21 mouse cellular contexts compared by ENCODE assay signal in the genomic region with DNA sequence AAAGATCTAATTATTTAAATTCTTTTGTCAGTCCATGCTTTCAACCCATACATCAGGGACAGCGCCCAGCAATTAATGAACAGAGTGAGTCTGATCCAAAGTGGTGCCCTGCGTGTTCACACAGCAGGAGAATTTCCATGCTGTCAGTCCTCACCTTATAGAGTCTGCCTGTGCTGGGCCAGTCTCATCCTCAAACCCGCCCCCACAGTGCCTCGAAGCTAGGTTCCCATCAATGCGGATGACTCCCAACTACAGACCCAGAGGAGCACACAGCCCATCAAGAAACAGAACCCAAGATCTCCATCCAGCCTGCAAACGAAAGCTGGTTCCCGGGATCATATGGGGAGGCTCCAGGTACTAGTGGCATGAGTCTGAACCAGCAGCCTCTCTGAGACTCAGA.
DNase-seq lines count a peak whose midpoint lies in the region; ATAC-seq and TF ChIP-seq lines count a peak whose summit lies in the region.
"Had no signal": no experiment of that assay in that cellular context is flagged by ENCODE, and none has a peak within 500 bp of the region (broad histone marks: within the 10 kb centered on the region; RNA-seq: fewer than 3 reads in every experiment).

No protein-coding gene starts in this region.

- peaks cover 44% of the 10 kb centered on the region for H3K4me1 ChIP-seq in forebrain, embryonic 10.5 days
- H3K4me1 ChIP-seq in forebrain, embryonic 11.5 days (replicated peaks; ENCODE audit: control insufficient read depth, insufficient read depth, low read length) = peaks cover 21% of the 10 kb centered on the region
- H3K4me1 ChIP-seq in hindbrain, embryonic 10.5 days (replicated peaks) = peaks cover 49% of the 10 kb centered on the region
- peaks cover 20% of the 10 kb centered on the region for H3K4me1 ChIP-seq in hindbrain, postnatal 0 days (ENCODE audit: insufficient read depth, low read length)
- H3K4me1 ChIP-seq in midbrain, embryonic 10.5 days = peaks cover 31% of the 10 kb centered on the region
- H3K4me1 ChIP-seq in midbrain, embryonic 15.5 days = peaks cover 38% of the 10 kb centered on the region
- H3K4me1 ChIP-seq in limb, embryonic 10.5 days = peaks cover 29% of the 10 kb centered on the region
- H3K4me1 ChIP-seq: megakaryocyte, embryonic 14.5 days had no signal

- ATAC-seq in forebrain, embryonic 11.5 days (replicated peaks; ENCODE audit: low FRiP score) = no peak
- ATAC-seq in hindbrain, postnatal 0 days = no peak
- ATAC-seq in midbrain, embryonic 15.5 days (replicated peaks) = no peak

- H3K4me3 ChIP-seq in forebrain, embryonic 10.5 days = no peak overlapping the region
- no peak overlapping the region for H3K4me3 ChIP-seq in forebrain, embryonic 11.5 days (ENCODE audit: low read depth, low read length)
- no peak overlapping the region for H3K4me3 ChIP-seq in hindbrain, embryonic 10.5 days
- H3K4me3 ChIP-seq in hindbrain, postnatal 0 days (ENCODE audit: low read length) = no peak overlapping the region
- no peak overlapping the region for H3K4me3 ChIP-seq in midbrain, embryonic 10.5 days
- no peak overlapping the region for H3K4me3 ChIP-seq in midbrain, embryonic 15.5 days
- H3K4me3 ChIP-seq in limb, embryonic 10.5 days = no peak overlapping the region
- H3K4me3 ChIP-seq: gastrocnemius, adult 2 months; hindbrain, embryonic 15.5 days; intestine, embryonic 15.5 days; liver, embryonic 13.5 days; megakaryocyte, embryonic 14.5 days had no signal

- 76% methylated on average over 7 of the region's 7 CpGs for WGBS in forebrain, embryonic 10.5 days
- 68% methylated on average over 7 of the region's 7 CpGs for WGBS in forebrain, embryonic 11.5 days
- WGBS in hindbrain, embryonic 10.5 days = 82% methylated on average over 7 of the region's 7 CpGs
- 59% methylated on average over 7 of the region's 7 CpGs for WGBS in hindbrain, postnatal 0 days
- WGBS in midbrain, embryonic 10.5 days = 80% methylated on average over 7 of the region's 7 CpGs
- WGBS in midbrain, embryonic 15.5 days = 74% methylated on average over 7 of the region's 7 CpGs
- WGBS in limb, embryonic 10.5 days = 88% methylated on average over 7 of the region's 7 CpGs

- no peaks in the 10 kb centered on the region for H3K27me3 ChIP-seq in forebrain, embryonic 10.5 days (ENCODE audit: poor library complexity, severe bottlenecking)
- H3K27me3 ChIP-seq in forebrain, embryonic 11.5 days (ENCODE audit: control insufficient read depth, insufficient read depth, low read length) = no peaks in the 10 kb centered on the region
- H3K27me3 ChIP-seq in hindbrain, embryonic 10.5 days (ENCODE audit: insufficient read depth, poor library complexity, severe bottlenecking) = no peaks in the 10 kb centered on the region
- no peaks in the 10 kb centered on the region for H3K27me3 ChIP-seq in hindbrain, postnatal 0 days (ENCODE audit: insufficient read depth, low read length)
- no peaks in the 10 kb centered on the region for H3K27me3 ChIP-seq in midbrain, embryonic 10.5 days (ENCODE audit: low read depth, poor library complexity, severe bottlenecking)
- H3K27me3 ChIP-seq in midbrain, embryonic 15.5 days (replicated peaks) = no peaks in the 10 kb centered on the region
- no peaks in the 10 kb centered on the region for H3K27me3 ChIP-seq in limb, embryonic 10.5 days (ENCODE audit: low read depth, poor library complexity, severe bottlenecking)
- H3K27me3 ChIP-seq: hindbrain, embryonic 15.5 days; intestine, embryonic 15.5 days; liver, embryonic 13.5 days; megakaryocyte, embryonic 14.5 days had no signal

- H3K36me3 ChIP-seq in forebrain, embryonic 10.5 days (replicated peaks) = 0 out of 2 replicates have a peak, but pooled peaks cover 2% of the 10 kb centered on the region
- no peaks in the 10 kb centered on the region for H3K36me3 ChIP-seq in forebrain, embryonic 11.5 days (ENCODE audit: control insufficient read depth, insufficient read depth, low read length)
- peaks cover 4% of the 10 kb centered on the region; the same call in 1 of the 2 replicates for H3K36me3 ChIP-seq in hindbrain, embryonic 10.5 days
- H3K36me3 ChIP-seq in hindbrain, postnatal 0 days (ENCODE audit: insufficient read depth, low read length) = no peaks in the 10 kb centered on the region
- no peaks in the 10 kb centered on the region for H3K36me3 ChIP-seq in midbrain, embryonic 10.5 days
- no peaks in the 10 kb centered on the region for H3K36me3 ChIP-seq in midbrain, embryonic 15.5 days (replicated peaks)
- H3K36me3 ChIP-seq in limb, embryonic 10.5 days = no peaks in the 10 kb centered on the region
- H3K36me3 ChIP-seq: hindbrain, embryonic 15.5 days; intestine, embryonic 15.5 days; liver, embryonic 13.5 days had no signal

- DNase-seq in forebrain, embryonic 10.5 days (ENCODE audit: extremely low spot score, low spot score) = no peak
- DNase-seq in forebrain, embryonic 11.5 days (ENCODE audit: low spot score) = no peak
- no peak for DNase-seq in hindbrain, embryonic 10.5 days (ENCODE audit: low spot score)
- DNase-seq in hindbrain, postnatal 0 days (ENCODE audit: low spot score) = no peak
- DNase-seq in midbrain, embryonic 10.5 days (ENCODE audit: low spot score) = no peak
- no peak for DNase-seq in limb, embryonic 10.5 days (ENCODE audit: low spot score)
- DNase-seq in heart, postnatal 4 days = no peak
- DNase-seq: adrenal gland, postnatal 25 days; cerebellum, adult 11 months; cerebellum, adult 9-11 months; gastrocnemius, adult 2 months; kidney, adult 8-10 months; kidney, postnatal 10 days; liver, embryonic 13.5 days; lung, adult 2 months; right cerebral cortex, postnatal 25 days; spleen, adult 18-20 months had no signal

- H3K4me2 ChIP-seq in forebrain, embryonic 11.5 days (ENCODE audit: low read depth, low read length, severe bottlenecking) = no peak overlapping the region
- H3K4me2 ChIP-seq in hindbrain, postnatal 0 days (ENCODE audit: low read depth, low read length) = no peak overlapping the region
- H3K4me2 ChIP-seq in midbrain, embryonic 15.5 days = no peak overlapping the region
- H3K4me2 ChIP-seq: hindbrain, embryonic 15.5 days; intestine, embryonic 15.5 days; liver, embryonic 13.5 days had no signal

- no peak overlapping the region for H3K9ac ChIP-seq in forebrain, embryonic 11.5 days (ENCODE audit: low read length)
- H3K9ac ChIP-seq in hindbrain, postnatal 0 days (replicated peaks; ENCODE audit: low read length) = no peak overlapping the region
- no peak overlapping the region for H3K9ac ChIP-seq in midbrain, embryonic 15.5 days
- H3K9ac ChIP-seq: hindbrain, embryonic 15.5 days; intestine, embryonic 15.5 days; liver, embryonic 13.5 days had no signal

- H3K27ac ChIP-seq in forebrain, embryonic 10.5 days = peak overlapping the region; percentile 66
- H3K27ac ChIP-seq in forebrain, embryonic 11.5 days (ENCODE audit: low read depth, low read length) = no peak overlapping the region
- H3K27ac ChIP-seq in hindbrain, embryonic 10.5 days = peak overlapping the region; percentile 75
- no peak overlapping the region for H3K27ac ChIP-seq in hindbrain, postnatal 0 days
- peak overlapping the region; percentile 10; the same call in 1 of the 2 replicates for H3K27ac ChIP-seq in midbrain, embryonic 10.5 days (replicated peaks)
- H3K27ac ChIP-seq in midbrain, embryonic 15.5 days = no peak overlapping the region
- H3K27ac ChIP-seq in limb, embryonic 10.5 days = peak overlapping the region; percentile 50; the same call in 1 of the 2 replicates
- H3K27ac ChIP-seq: liver, embryonic 13.5 days had no signal

- no peak for TF ChIP-seq CTCF in hindbrain, postnatal 0 days (IDR thresholded peaks at IDR 0.05; ENCODE audit: low read depth)

- peaks cover 8% of the 10 kb centered on the region; the same call in 1 of the 2 replicates for H3K9me3 ChIP-seq in forebrain, embryonic 10.5 days
- H3K9me3 ChIP-seq in forebrain, embryonic 11.5 days (ENCODE audit: control insufficient read depth, low read length) = no peaks in the 10 kb centered on the region; the same call in 1 of the 2 replicates
- no peaks in the 10 kb centered on the region for H3K9me3 ChIP-seq in hindbrain, embryonic 10.5 days
- no peaks in the 10 kb centered on the region for H3K9me3 ChIP-seq in hindbrain, postnatal 0 days (ENCODE audit: low read length)
- 0 out of 2 replicates have a peak, but pooled peaks cover 3% of the 10 kb centered on the region for H3K9me3 ChIP-seq in midbrain, embryonic 10.5 days (replicated peaks)
- no peaks in the 10 kb centered on the region for H3K9me3 ChIP-seq in midbrain, embryonic 15.5 days
- H3K9me3 ChIP-seq in limb, embryonic 10.5 days (replicated peaks) = no peaks in the 10 kb centered on the region
- H3K9me3 ChIP-seq: hindbrain, embryonic 15.5 days; intestine, embryonic 15.5 days; liver, embryonic 13.5 days; megakaryocyte, embryonic 14.5 days had no signal

Comparison
In these comparisons a context has a peak if more than half of its experiments do, and no peak if none do; other contexts are left out.
1. H3K27ac ChIP-seq: peak in forebrain, embryonic 10.5 days (single experiment), hindbrain, embryonic 10.5 days (single experiment), midbrain, embryonic 10.5 days (single experiment) and limb, embryonic 10.5 days (single experiment); none in forebrain, embryonic 11.5 days (single experiment), hindbrain, postnatal 0 days (single experiment) and midbrain, embryonic 15.5 days (single experiment).